Mouse (Mus musculus) olfactory bulb, adult 2 months (tissue): ENCODE measurements around the gene Siah1b. TPM values are rescaled to one million over a fixed set of nuclear protein-coding genes. Genes with fewer than 3 reads are reported as not detected.

ENCODE experiments used
- H3K27ac ChIP-seq: fragments of 200-500 bp; 2 replicates; pipeline ENCODE4 v1.5.1; 2012; ENCODE audit warnings: low read depth, low read length; ENCODE audit not compliant: insufficient read depth
- H3K4me1 ChIP-seq: fragments of 200-500 bp; 2 replicates; pipeline ENCODE4 v1.6.1; 2012; ENCODE audit warnings: low read length; ENCODE audit not compliant: control insufficient read depth, insufficient read depth
- H3K4me3 ChIP-seq: fragments of 200-500 bp; 2 replicates; pipeline ENCODE4 v1.5.1; 2012; ENCODE audit warnings: mild to moderate bottlenecking, low read depth, low read length, moderate library complexity; ENCODE audit not compliant: insufficient read depth
- CTCF ChIP-seq: fragments of 200-500 bp; IDR thresholded peaks from 2 replicates; pipeline ENCODE4 v1.5.1; 2012; ENCODE audit warnings: low read depth, mild to moderate bottlenecking, low read length, moderate library complexity; ENCODE audit not compliant: insufficient read depth
- POLR2A ChIP-seq: fragments of 200-500 bp; IDR thresholded peaks from 2 replicates; pipeline ENCODE4 v1.6.1; 2012; ENCODE audit warnings: mild to moderate bottlenecking, low read depth, low read length, moderate library complexity; ENCODE audit not compliant: insufficient read depth
- WGBS: fragments of 180-500 bp; shearing (Covaris S2); methylation state at CpG from one replicate; pipeline ENCODE4 v1.1.7; 2018; 5-methylcytosine and 5-hydroxymethylcytosine counted together
- polyA plus RNA-seq: library from polyadenylated mRNA; stranded (reverse); fragments of >200 nt; gene quantifications from 2 replicates; pipeline ENCODE4 v1.2.4, GENCODE M21; 2012; ENCODE audit warnings: low replicate concordance; ENCODE audit not compliant: missing spikeins, insufficient read depth, insufficient read length

The Siah1b gene
- polyA plus RNA-seq, 1 experiment = not detected

GRCm38 (mm10) chrX:164046736-164047135 lies 29.6 kb downstream of the Siah1b start:
- no peak overlapping the region for H3K4me3 ChIP-seq
- TF ChIP-seq CTCF = no peak
- TF ChIP-seq POLR2A = no peak
- WGBS = 84% methylated on average over 2 of the region's 2 CpGs

GRCm38 (mm10) chrX:164042069-164042468 lies 34.2 kb downstream of the Siah1b start:
- 0 out of 2 replicates have a peak, but pooled peaks cover 2% of the 10 kb centered on the region for H3K4me1 ChIP-seq
- WGBS = 64% methylated on average over 13 of the region's 13 CpGs
- no peak overlapping the region for H3K4me3 ChIP-seq
- TF ChIP-seq POLR2A = no peak
- TF ChIP-seq CTCF = no peak
- H3K27ac ChIP-seq = no peak overlapping the region

More at GRCm38 (mm10) chrX:164046736-164047135, 29.6 kb downstream of the Siah1b start:
- 0 out of 2 replicates have a peak, but pooled peaks cover 2% of the 10 kb centered on the region for H3K4me1 ChIP-seq
- H3K27ac ChIP-seq = no peak overlapping the region

- Histone ChIP-seq H3K27ac (no peak overlapping the region), H3K4me3 (no peak overlapping the region), H3K4me1 (0 out of 2 replicates have a peak, but pooled peaks cover 2% of the 10 kb centered on the region)
- TF ChIP-seq POLR2A = no peak
- TF ChIP-seq CTCF = no peak
- 28% methylated on average over 2 of the region's 2 CpGs for WGBS
These were observed 37.4 kb downstream of the Siah1b start for GRCm38 (mm10) chrX:164038882-164039281.

- H3K27ac ChIP-seq = no peak overlapping the region
- H3K4me3 ChIP-seq = no peak overlapping the region
- TF ChIP-seq CTCF (no peak), POLR2A (no peak)
- H3K4me1 ChIP-seq = no peaks in the 10 kb centered on the region
- 83% methylated on average over 7 of the region's 7 CpGs for WGBS
These were observed 40.4 kb downstream of the Siah1b start for GRCm38 (mm10) chrX:164035931-164036330.

- no peaks in the 10 kb centered on the region for H3K4me1 ChIP-seq
- H3K4me3 ChIP-seq = no peak overlapping the region
- 94% methylated on average over 2 of the region's 2 CpGs for WGBS
- no peak for TF ChIP-seq POLR2A
- no peak for TF ChIP-seq CTCF
- no peak overlapping the region for H3K27ac ChIP-seq
These were observed 40.9 kb downstream of the Siah1b start for GRCm38 (mm10) chrX:164035401-164035800.

GRCm38 (mm10) chrX:164032526-164032925 lies 43.8 kb downstream of the Siah1b start:
- no peak for TF ChIP-seq POLR2A
- TF ChIP-seq CTCF = no peak
- Histone ChIP-seq H3K27ac (no peak overlapping the region), H3K4me3 (no peak overlapping the region), H3K4me1 (peaks cover 5% of the 10 kb centered on the region; the same call in 1 of the 2 replicates)
- 88% methylated on average over 7 of the region's 7 CpGs for WGBS

- WGBS = 8% methylated on average over 22 of the region's 22 CpGs
- Histone ChIP-seq H3K4me3 (peak within 1 kb of the TSS; percentile 14), H3K27ac (no peak within 1 kb of the TSS), H3K4me1 (peaks cover 5% of the 10 kb centered on the region; the same call in 1 of the 2 replicates)
- TF ChIP-seq CTCF = no peak
- TF ChIP-seq POLR2A = no peak
These were observed 48.5 kb downstream of the Siah1b start, which contains the start of gene Car5b for GRCm38 (mm10) chrX:164027607-164028289. Gene Car5b (minus strand): TSS chrX:164027997.

Other genes with a start within 250 kb of the Siah1b start
- not detected in 2 replicates for gene Ap1s2, start 167.5 kb downstream of the Siah1b start, polyA plus RNA-seq
- gene Zrsr2, start 117.8 kb downstream of the Siah1b start, polyA plus RNA-seq = not detected in 2 replicates
- not detected in 2 replicates for gene Car5b, start 48.5 kb downstream of the Siah1b start, polyA plus RNA-seq
- not detected in 2 replicates for gene Cltrn, start 12.3 kb upstream of the Siah1b start, polyA plus RNA-seq
- not detected in 2 replicates for gene Ace2, start 62.8 kb upstream of the Siah1b start, polyA plus RNA-seq
- gene Bmx, start 181.7 kb upstream of the Siah1b start, polyA plus RNA-seq = not detected in 2 replicates
- not detected in 2 replicates for gene Pir, start 192.9 kb upstream of the Siah1b start, polyA plus RNA-seq